Mouse (Mus musculus) midbrain, postnatal 0 days (tissue): ENCODE measurements around the gene Hsf5. TPM values are rescaled to one million over a fixed set of nuclear protein-coding genes. Genes with fewer than 3 reads are reported as not detected.

Experiments
- ATAC-seq: fragments of 200-750 bp; cut with Nextera tagmentation; 2 replicates; pipeline ENCODE4 v1.8.0; 2017; ENCODE audit warnings: moderate number of reproducible peaks, mild to moderate bottlenecking, moderate TSS enrichment, moderate library complexity; ENCODE audit not compliant: low FRiP score
- DNase-seq: peaks from one replicate; pipeline ENCODE4 v3.0.0-alpha.2; 2015; ENCODE audit warnings: low spot score
- H3K27ac ChIP-seq: fragments of 300-500 bp; sonication (generic); 2 replicates; pipeline ENCODE4 v1.5.1; 2014; ENCODE audit warnings: low read depth, mild to moderate bottlenecking, low read length, mixed read lengths
- H3K27me3 ChIP-seq: fragments of 300-500 bp; sonication (generic); 2 replicates; pipeline ENCODE4 v1.6.1; 2014; ENCODE audit warnings: low read length, control low read depth, mixed read lengths; ENCODE audit not compliant: insufficient read depth
- H3K36me3 ChIP-seq: fragments of 300-500 bp; sonication (generic); 2 replicates; pipeline ENCODE4 v1.6.1; 2014; ENCODE audit warnings: low read length, control low read depth, mixed read lengths; ENCODE audit not compliant: insufficient read depth
- H3K4me1 ChIP-seq: fragments of 300-500 bp; sonication (generic); 2 replicates; pipeline ENCODE4 v1.6.1; 2014; ENCODE audit warnings: mild to moderate bottlenecking, control low read depth, antibody characterized with exemption, low read length, mixed read lengths; ENCODE audit not compliant: insufficient read depth
- H3K4me2 ChIP-seq: fragments of 300-500 bp; sonication (generic); 2 replicates; pipeline ENCODE4 v1.6.1; 2014; ENCODE audit warnings: low read depth, mild to moderate bottlenecking, low read length, mixed read lengths; ENCODE audit not compliant: poor library complexity, severe bottlenecking
- H3K4me3 ChIP-seq: fragments of 300-500 bp; sonication (generic); 2 replicates; pipeline ENCODE4 v1.5.1; 2014; ENCODE audit warnings: low read depth, mild to moderate bottlenecking, low read length, moderate library complexity
- H3K9ac ChIP-seq: fragments of 300-500 bp; sonication (generic); replicated peaks from 2 replicates; pipeline ENCODE4 v1.6.1; 2014; ENCODE audit warnings: mild to moderate bottlenecking, low read length, moderate library complexity, mixed read lengths; ENCODE audit not compliant: poor library complexity, severe bottlenecking
- H3K9me3 ChIP-seq: fragments of 300-500 bp; sonication (generic); 2 replicates; pipeline ENCODE4 v1.6.1; 2016; ENCODE audit warnings: low read length, control low read depth
- CTCF ChIP-seq: IDR thresholded peaks from 2 replicates; pipeline ENCODE4 v1.5.1; 2016; ENCODE audit warnings: antibody characterized with exemption, mild to moderate bottlenecking
- WGBS: fragments of 180-500 bp; shearing (Covaris S2); extraction: QIAGEN DNeasy Blood & Tissue Kit; methylation state at CpG from one replicate; pipeline ENCODE4 v1.1.7; 2014; 5-methylcytosine and 5-hydroxymethylcytosine counted together
- polyA plus RNA-seq: library from polyadenylated mRNA; unstranded; fragments of >200 nt; fragmentation: Nextera tagmentation; extraction: Ambion mirVana; gene quantifications from 2 replicates; pipeline ENCODE4 v1.2.1, GENCODE M21; 2015
- total RNA-seq: library from RNA; depleted of rRNA; stranded (reverse); fragments of >200 nt; gene quantifications from 2 replicates; pipeline ENCODE4 v1.2.3, GENCODE M21; 2014

Hsf5 gene
- total and polyA plus RNA-seq, 2 experiments from 2014 or later: 0.11 to 0.25 TPM

GRCm38 (mm10) chr11:87680786-87681185, 63.8 kb downstream of the Hsf5 start:
- WGBS: 85% methylated on average over 9 of the region's 9 CpGs
- no peaks in the 10 kb centered on the region for H3K36me3 ChIP-seq
- TF ChIP-seq CTCF: no peak
- H3K27ac ChIP-seq: no peak overlapping the region
- H3K4me3 ChIP-seq: no peak overlapping the region
- DNase-seq (no peak), ATAC-seq (no peak)
- H3K27me3 ChIP-seq: no peaks in the 10 kb centered on the region
- no peaks in the 10 kb centered on the region for H3K4me1 ChIP-seq
- no peak overlapping the region for H3K9ac ChIP-seq
- no peaks in the 10 kb centered on the region for H3K9me3 ChIP-seq
- no peak overlapping the region for H3K4me2 ChIP-seq

DNA sequence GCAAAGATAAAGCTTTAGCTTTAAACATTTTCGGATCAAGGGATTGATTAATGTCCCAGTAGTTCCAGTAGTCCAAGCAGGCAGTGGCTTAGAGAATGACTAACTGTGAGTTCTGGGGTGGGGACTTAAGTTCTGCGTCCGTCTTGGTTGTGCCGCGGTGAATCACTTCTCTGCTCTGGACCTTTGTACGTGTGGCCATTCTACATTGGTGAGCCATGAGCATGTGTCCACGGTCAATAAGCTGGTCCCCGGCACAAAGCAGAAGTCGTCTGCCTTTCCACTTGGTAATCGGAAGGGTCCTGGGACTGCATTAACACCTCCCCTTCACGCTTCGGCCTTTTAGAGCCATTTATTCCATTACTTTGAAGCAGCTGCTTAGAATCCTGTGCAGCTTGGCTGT, 65.1 kb downstream of the Hsf5 start:
- Histone ChIP-seq H3K4me3 (no peak overlapping the region), H3K9ac (no peak overlapping the region), H3K36me3 (no peaks in the 10 kb centered on the region), H3K27ac (no peak overlapping the region), H3K27me3 (no peaks in the 10 kb centered on the region), H3K9me3 (no peaks in the 10 kb centered on the region), H3K4me2 (no peak overlapping the region), H3K4me1 (no peaks in the 10 kb centered on the region)
- DNase-seq (no peak), ATAC-seq (no peak)
- no peak for TF ChIP-seq CTCF
- 80% methylated on average over 12 of the region's 12 CpGs for WGBS

GRCm38 (mm10) chr11:87682838-87683571, 66.0 kb downstream of the Hsf5 start:
- no peak for TF ChIP-seq CTCF
- Histone ChIP-seq H3K27ac (no peak overlapping the region), H3K9me3 (no peaks in the 10 kb centered on the region), H3K4me2 (no peak overlapping the region), H3K4me1 (no peaks in the 10 kb centered on the region), H3K27me3 (no peaks in the 10 kb centered on the region), H3K4me3 (no peak overlapping the region), H3K9ac (no peak overlapping the region), H3K36me3 (no peaks in the 10 kb centered on the region)
- WGBS: 41% methylated on average over 13 of the region's 13 CpGs
- ATAC-seq: no peak
- DNase-seq: no peak

DNA sequence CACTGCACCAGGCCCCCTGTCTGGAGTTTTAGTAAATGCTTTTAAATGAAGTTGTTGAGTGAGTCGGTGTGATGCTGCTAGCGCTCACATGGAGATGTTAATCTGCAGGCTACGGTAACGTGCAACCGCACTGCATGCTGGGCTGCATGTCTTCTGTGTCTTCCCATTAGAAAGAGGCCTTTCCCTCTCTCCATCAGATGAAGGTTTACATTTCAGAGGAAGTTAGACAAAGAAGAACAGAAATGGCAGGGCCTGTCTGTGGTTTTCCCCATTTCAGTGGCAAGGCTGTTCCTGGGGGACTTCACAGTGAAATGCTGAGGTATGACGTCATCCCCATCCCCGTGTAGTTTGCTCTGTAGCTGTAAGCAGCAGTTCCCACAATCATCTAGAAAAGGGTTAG, 69.4 kb downstream of the Hsf5 start:
- no peak for TF ChIP-seq CTCF
- Histone ChIP-seq H3K36me3 (no peaks in the 10 kb centered on the region), H3K4me2 (no peak overlapping the region), H3K4me3 (no peak overlapping the region), H3K27me3 (no peaks in the 10 kb centered on the region), H3K9ac (peak overlapping the region; percentile 36; the same call in 1 of the 2 replicates), H3K9me3 (no peaks in the 10 kb centered on the region), H3K4me1 (0 out of 2 replicates have a peak, but pooled peaks cover 5% of the 10 kb centered on the region), H3K27ac (peak overlapping the region; percentile 6; the same call in 1 of the 2 replicates)
- WGBS: 51% methylated on average over 7 of the region's 7 CpGs
- no peak for ATAC-seq
- no peak for DNase-seq

- DNase-seq: peak; percentile 27
- Histone ChIP-seq H3K9me3 (no peaks in the 10 kb centered on the region), H3K9ac (no peak overlapping the region), H3K27ac (no peak overlapping the region), H3K4me3 (no peak overlapping the region), H3K27me3 (no peaks in the 10 kb centered on the region), H3K36me3 (no peaks in the 10 kb centered on the region), H3K4me1 (0 out of 2 replicates have a peak, but pooled peaks cover 5% of the 10 kb centered on the region), H3K4me2 (no peak overlapping the region)
- no peak for TF ChIP-seq CTCF
- no peak for ATAC-seq
- 74% methylated on average over 15 of the region's 15 CpGs for WGBS
These were observed 70.6 kb downstream of the Hsf5 start for GRCm38 (mm10) chr11:87687246-87688225.
